Mouse (Mus musculus) MEL (cell line): Measurements from ENCODE around the gene 1520401A03Rik. TPM values are rescaled to one million over a fixed set of nuclear protein-coding genes. Genes with fewer than 3 reads are reported as not detected.

Experiments used
- DNase-seq: peaks from one replicate; pipeline ENCODE4 v3.0.0; 2011; ENCODE audit warnings: low read depth, low spot score
- H3K27ac ChIP-seq: 2 replicates; pipeline ENCODE4 v1.5.1; 2012; ENCODE audit warnings: low read depth, mild to moderate bottlenecking, control low read depth, low read length, moderate library complexity; ENCODE audit not compliant: control insufficient read depth
- H3K27me3 ChIP-seq, 2 experiments: fragments of 150-350 bp in 1 of 2; sonication (generic) in 1 of 2; 2 replicates each; pipeline ENCODE4 v1.6.1; 2012; ENCODE audit warnings: low read length in 2 of 2, mild to moderate bottlenecking in 2 of 2, improper control_type of control experiment in 1 of 2, moderate library complexity in 1 of 2; ENCODE audit not compliant: insufficient read depth in 2 of 2, control insufficient read depth in 1 of 2
- H3K36me3 ChIP-seq, 2 experiments: 2 replicates each; pipeline ENCODE4 v1.6.1; 2012 to 2014; ENCODE audit warnings: low read length in 2 of 2, improper control_type of control experiment in 1 of 2, inconsistent platforms in 1 of 2, mild to moderate bottlenecking in 1 of 2; ENCODE audit not compliant: insufficient read depth in 2 of 2, control insufficient read depth in 1 of 2
- H3K4me1 ChIP-seq, 2 experiments: fragments of 150-350 bp in 1 of 2; sonication (generic) in 1 of 2; 2 replicates each; pipeline ENCODE4 v1.6.1; 2012; ENCODE audit warnings: low read length in 2 of 2, improper control_type of control experiment in 1 of 2, mild to moderate bottlenecking in 1 of 2; ENCODE audit not compliant: insufficient read depth in 2 of 2, control insufficient read depth in 1 of 2
- H3K4me3 ChIP-seq, 2 experiments: fragments of 150-350 bp in 1 of 2; sonication (generic) in 1 of 2; 2 replicates each; pipeline ENCODE4 v1.5.1; 2012; ENCODE audit warnings: low read depth in 2 of 2, low read length in 2 of 2, mild to moderate bottlenecking in 2 of 2, moderate library complexity in 2 of 2, control low read depth in 1 of 2, improper control_type of control experiment in 1 of 2; ENCODE audit not compliant: control insufficient read depth in 1 of 2, insufficient read depth in 1 of 2
- H3K79me2 ChIP-seq: 2 replicates; pipeline ENCODE4 v1.6.1; 2012; ENCODE audit warnings: mild to moderate bottlenecking, low read length, moderate library complexity; ENCODE audit not compliant: control insufficient read depth, poor library complexity, insufficient read depth
- H3K9ac ChIP-seq: 2 replicates; pipeline ENCODE4 v1.6.1; 2012; ENCODE audit warnings: low read depth, mild to moderate bottlenecking, control low read depth, low read length, moderate library complexity; ENCODE audit not compliant: control insufficient read depth, poor library complexity, severe bottlenecking
- H3K9me3 ChIP-seq: fragments of 150-350 bp; sonication (generic); replicated peaks from 2 replicates; pipeline ENCODE4 v1.6.1; 2012; ENCODE audit warnings: mild to moderate bottlenecking, low read length, improper control_type of control experiment, moderate library complexity; ENCODE audit not compliant: insufficient read depth
- BHLHE40 ChIP-seq: IDR thresholded peaks from 2 replicates; pipeline ENCODE4 v1.6.1; 2012; ENCODE audit warnings: low read depth, mild to moderate bottlenecking, inconsistent platforms, low read length, improper control_type of control experiment, borderline replicate concordance
- CHD1 ChIP-seq: IDR thresholded peaks from 2 replicates; pipeline ENCODE4 v1.6.1; 2012; ENCODE audit warnings: low read depth, mild to moderate bottlenecking, inconsistent platforms, low read length, improper control_type of control experiment
- E2F4 ChIP-seq: IDR thresholded peaks from 2 replicates; pipeline ENCODE4 v1.6.1; 2011; ENCODE audit warnings: low read depth, low read length, improper control_type of control experiment, borderline replicate concordance
- GABPA ChIP-seq: IDR thresholded peaks from 2 replicates; pipeline ENCODE4 v1.6.1; 2012; ENCODE audit warnings: low read depth, mild to moderate bottlenecking, inconsistent platforms, low read length, improper control_type of control experiment, moderate library complexity
- GATA1 ChIP-seq: IDR thresholded peaks from 2 replicates; pipeline ENCODE4 v1.6.1; 2011; ENCODE audit warnings: low read depth, low read length, improper control_type of control experiment
- JUND ChIP-seq: IDR thresholded peaks from 2 replicates; pipeline ENCODE4 v1.6.1; 2011; ENCODE audit warnings: low read depth, mild to moderate bottlenecking, improper control_type of control experiment, low read length
- MAFK ChIP-seq: IDR thresholded peaks from 2 replicates; pipeline ENCODE4 v1.6.1; 2011; ENCODE audit warnings: low read depth, mild to moderate bottlenecking, low read length, improper control_type of control experiment, borderline replicate concordance
- MYC ChIP-seq: IDR thresholded peaks from 2 replicates; pipeline ENCODE4 v1.6.1; 2011; ENCODE audit warnings: low read depth, mild to moderate bottlenecking, low read length, improper control_type of control experiment, moderate library complexity
- NELFE ChIP-seq: IDR thresholded peaks from 2 replicates; pipeline ENCODE4 v1.6.1; 2011; ENCODE audit warnings: low read depth, low read length, improper control_type of control experiment
- POLR2AphosphoS2 ChIP-seq: IDR thresholded peaks from 2 replicates; pipeline ENCODE4 v1.6.1; 2011; ENCODE audit warnings: low read length, improper control_type of control experiment
- RCOR1 ChIP-seq: IDR thresholded peaks from 2 replicates; pipeline ENCODE4 v1.6.1; 2012; ENCODE audit warnings: low read depth, mild to moderate bottlenecking, inconsistent platforms, low read length, improper control_type of control experiment
- SIN3A ChIP-seq: IDR thresholded peaks from 2 replicates; pipeline ENCODE4 v1.6.1; 2012; ENCODE audit warnings: low read length, improper control_type of control experiment, inconsistent platforms
- SMC3 ChIP-seq: IDR thresholded peaks from 2 replicates; pipeline ENCODE4 v1.6.1; 2011; ENCODE audit warnings: low read depth, low read length, improper control_type of control experiment
- TAL1 ChIP-seq: IDR thresholded peaks from 2 replicates; pipeline ENCODE4 v1.6.1; 2012; ENCODE audit warnings: mild to moderate bottlenecking, inconsistent platforms, low read length, moderate library complexity, mixed read lengths
- TBP ChIP-seq: IDR thresholded peaks from 2 replicates; pipeline ENCODE4 v1.8.0; 2011; ENCODE audit warnings: low read depth, low read length, improper control_type of control experiment
- ZKSCAN1 ChIP-seq: IDR thresholded peaks from 2 replicates; pipeline ENCODE4 v1.6.1; 2012; ENCODE audit warnings: low read depth, mild to moderate bottlenecking, inconsistent platforms, low read length, improper control_type of control experiment, moderate library complexity
- ZMIZ1 ChIP-seq: IDR thresholded peaks from 2 replicates; pipeline ENCODE4 v1.6.1; 2012; ENCODE audit warnings: low read depth, mild to moderate bottlenecking, inconsistent platforms, low read length, improper control_type of control experiment, moderate library complexity
- polyA plus RNA-seq, 2 experiments: library from polyadenylated mRNA; stranded (reverse) in 1 of 2; unstranded in 1 of 2; fragments of >175 nt in 1 of 2; fragments of >200 nt in 1 of 2; gene quantifications; 2 replicates each; pipeline versions ENCODE4 v1.2.1 to v1.2.4; 2012; ENCODE audit warnings: low replicate concordance in 2 of 2, low read depth in 1 of 2; ENCODE audit not compliant: insufficient read length in 2 of 2, insufficient read depth in 1 of 2, missing spikeins in 1 of 2
- total RNA-seq: library from RNA; depleted of rRNA; stranded (reverse); fragments of 300-350 nt; gene quantifications from 2 replicates; pipeline ENCODE4 v1.2.3, GENCODE M21; 2012

The 1520401A03Rik gene
- total and polyA plus RNA-seq, 3 experiments: not detected

DNA sequence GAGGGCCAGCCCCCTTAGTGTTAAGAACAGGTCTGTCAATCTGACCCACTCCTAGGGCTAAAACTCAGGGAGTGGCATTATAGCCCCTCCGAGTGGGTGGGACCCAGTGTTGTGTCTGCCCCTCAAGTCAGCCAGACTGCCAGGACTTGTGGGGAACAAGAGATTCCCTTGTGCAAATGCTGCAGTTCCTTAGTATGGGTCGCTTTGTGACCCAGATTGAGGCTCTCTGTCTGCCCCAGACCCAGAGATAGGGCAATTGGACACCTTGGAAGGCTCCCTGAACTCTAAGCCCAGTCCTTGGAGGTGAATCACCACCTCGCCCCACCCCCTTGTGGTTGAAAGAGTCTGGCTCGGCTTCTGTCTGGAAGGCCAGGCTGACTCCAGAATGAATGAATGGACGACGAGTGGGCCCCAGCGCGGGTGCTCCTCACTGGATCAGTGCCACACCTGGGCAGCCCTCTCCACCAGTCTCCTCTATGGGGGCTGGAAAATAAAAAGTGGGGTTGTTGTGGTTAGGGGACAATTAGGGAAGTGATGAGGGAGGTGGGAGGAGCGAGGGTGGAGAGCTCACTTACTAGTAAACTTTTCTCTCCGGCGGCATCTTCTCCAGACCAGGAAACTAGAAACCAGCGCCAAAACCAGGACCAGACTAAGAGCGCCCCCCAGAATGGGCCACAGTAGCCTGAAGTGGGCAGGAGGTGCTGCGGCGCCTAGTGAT lies 46.9 kb downstream of the 1520401A03Rik start (continued):
- no peak for TF ChIP-seq ZMIZ1
- no peak for TF ChIP-seq ZKSCAN1
- TF ChIP-seq TBP: no peak; the same call in 1 of the 2 replicates

DNA sequence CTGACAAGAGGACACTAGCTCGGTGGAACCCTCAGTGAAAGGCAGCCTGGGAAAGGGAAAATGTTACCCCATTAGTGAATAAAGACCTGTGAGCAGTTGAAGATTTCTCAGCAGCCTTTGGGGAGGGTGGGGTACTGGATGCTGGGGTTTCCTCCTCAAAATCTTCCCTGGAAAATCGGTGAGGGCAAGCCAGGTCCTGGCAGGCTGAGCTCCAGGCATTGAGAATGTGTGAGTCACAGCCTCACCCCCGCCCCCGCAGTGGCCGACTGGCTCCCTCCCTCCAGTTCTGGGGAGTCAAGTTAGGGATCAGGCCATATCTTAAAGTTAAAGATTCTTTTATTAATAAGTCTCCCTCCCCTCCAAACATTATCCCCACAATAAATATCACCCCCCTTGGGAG lies 47.5 kb downstream of the 1520401A03Rik start:
- Histone ChIP-seq H3K79me2 (peaks cover 15% of the 10 kb centered on the region), H3K4me3 (no peak overlapping the region), H3K27me3 (no peaks in the 10 kb centered on the region), H3K4me1 (peaks cover 0 to 22% of the 10 kb centered on the region in 2 experiments), H3K36me3 (peaks cover 0 to 17% of the 10 kb centered on the region in 2 experiments; a peak in 2 of 4 replicates), H3K9me3 (no peaks in the 10 kb centered on the region), H3K9ac (no peak overlapping the region), H3K27ac (peak overlapping the region; percentile 66; the same call in 1 of the 2 replicates)
- TF ChIP-seq MAFK (no peak), ZKSCAN1 (no peak), JUND (no peak), BHLHE40 (no peak), MYC (no peak), GATA1 (no peak), E2F4 (no peak), NELFE (no peak), GABPA (no peak), CHD1 (no peak), ZMIZ1 (no peak), POLR2AphosphoS2 (no peak)
- peak; percentile 47 for DNase-seq

DNA sequence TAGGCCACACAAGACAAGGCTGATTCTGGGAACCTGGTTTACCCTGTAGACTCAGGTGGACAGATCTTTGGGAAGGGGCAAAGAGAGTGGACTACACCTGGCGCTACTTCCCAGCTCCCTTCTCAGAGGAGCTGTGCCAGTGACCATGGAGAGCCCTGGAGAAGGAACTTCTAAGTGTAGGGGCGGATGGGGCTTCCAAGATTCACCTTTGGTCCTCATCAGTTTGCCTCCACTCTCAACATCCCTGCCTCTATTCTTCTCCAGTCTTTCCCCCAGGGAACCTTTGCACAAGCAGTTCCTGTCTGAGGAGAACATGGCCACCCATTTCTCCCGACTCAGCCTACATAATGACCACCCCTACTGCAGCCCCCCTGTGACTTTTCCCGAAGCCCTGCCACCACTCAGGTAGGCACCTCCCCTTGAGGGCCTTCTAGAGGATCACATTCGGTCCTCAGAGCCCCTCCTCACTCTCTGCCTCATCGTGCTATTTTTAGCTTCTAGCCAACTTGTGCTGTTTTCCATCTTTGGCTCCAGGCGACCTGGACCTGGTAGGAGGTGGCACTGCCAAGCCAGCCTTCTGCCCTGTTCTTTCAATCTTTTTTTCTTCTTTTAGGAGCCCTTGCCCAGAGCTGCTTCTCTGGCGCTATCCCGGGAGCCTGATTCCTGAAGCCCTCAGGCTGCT lies 48.2 kb downstream of the 1520401A03Rik start:
- TF ChIP-seq SIN3A: no peak
- TF ChIP-seq TAL1: no peak
- TF ChIP-seq SMC3: no peak
- TF ChIP-seq NELFE: no peak
- no peak for TF ChIP-seq RCOR1
- peaks cover 15% of the 10 kb centered on the region for H3K79me2 ChIP-seq
- peaks cover 0 to 17% of the 10 kb centered on the region in 2 experiments for H3K4me1 ChIP-seq
- DNase-seq: no peak
- H3K9ac ChIP-seq: peak overlapping the region; percentile 52
- H3K27ac ChIP-seq: no peak overlapping the region
- no peaks in the 10 kb centered on the region for H3K9me3 ChIP-seq
- peak overlapping the region; percentile 70 to 78 for H3K4me3 ChIP-seq
- H3K36me3 ChIP-seq: peaks cover 0 to 15% of the 10 kb centered on the region in 2 experiments; a peak in 2 of 4 replicates
- no peaks in the 10 kb centered on the region for H3K27me3 ChIP-seq
